Mouse (Mus musculus): ENCODE results near the gene Ccnk. TPM values are rescaled to one million over a fixed set of nuclear protein-coding genes. Genes with fewer than 3 reads are reported as not detected.
A peak's percentile ranks its signal among the peaks of the same experiment; 100 is the strongest.

Gene Ccnk
- 10 to 100 TPM; 26.2 to 35.0 (median 29.2) TPM for total RNA-seq (2022)

- DNase-seq: peak; percentile 100
Measured at GRCm38 (mm10) chr12:108179321-108180266, at the start of gene Ccnk. TSS of gene Ccnk (plus strand) at chr12:108179579.

GRCm38 (mm10) chr12:108132450-108133070 lies 46.8 kb upstream of the Ccnk start:
- no peak for DNase-seq

GRCm38 (mm10) chr12:108133181-108133580 lies 46.2 kb upstream of the Ccnk start:
- no peak for DNase-seq

GRCm38 (mm10) chr12:108135610-108136208 lies 43.7 kb upstream of the Ccnk start:
- DNase-seq: no peak

- no peak for DNase-seq
Measured at GRCm38 (mm10) chr12:108143624-108144498, 35.5 kb upstream of the Ccnk start.

- no peak for DNase-seq
Measured at GRCm38 (mm10) chr12:108145198-108145597, 34.2 kb upstream of the Ccnk start.

GRCm38 (mm10) chr12:108149764-108150163 lies 29.6 kb upstream of the Ccnk start:
- no peak for DNase-seq

- DNase-seq: no peak
Measured at GRCm38 (mm10) chr12:108152743-108153142, 26.6 kb upstream of the Ccnk start.

- DNase-seq: no peak
Measured at GRCm38 (mm10) chr12:108159863-108160262, 19.5 kb upstream of the Ccnk start.

- no peak for DNase-seq
Measured at GRCm38 (mm10) chr12:108162036-108162435, 17.3 kb upstream of the Ccnk start.

- no peak for DNase-seq
Measured at GRCm38 (mm10) chr12:108163706-108164105, 15.7 kb upstream of the Ccnk start.

- no peak for DNase-seq
Measured at GRCm38 (mm10) chr12:108168909-108169308, 10.5 kb upstream of the Ccnk start.

GRCm38 (mm10) chr12:108170467-108170866 lies 8.9 kb upstream of the Ccnk start:
- DNase-seq: no peak

- DNase-seq: no peak
Measured at GRCm38 (mm10) chr12:108171336-108171735, 8.0 kb upstream of the Ccnk start.

- no peak for DNase-seq
Measured at GRCm38 (mm10) chr12:108172639-108173038, 6.7 kb upstream of the Ccnk start.

- no peak for DNase-seq
Measured at GRCm38 (mm10) chr12:108174606-108175505, 4.5 kb upstream of the Ccnk start.

GRCm38 (mm10) chr12:108176366-108176765 lies 3.0 kb upstream of the Ccnk start:
- DNase-seq: no peak

- peak; percentile 44 for DNase-seq
Measured at GRCm38 (mm10) chr12:108178331-108179245, 791 bp upstream of the Ccnk start.

GRCm38 (mm10) chr12:108179246-108179320 lies 296 bp upstream of the Ccnk start, which contains the start of gene Setd3:
TSS of gene Setd3 (minus strand) at chr12:108179314.
- DNase-seq: no peak

GRCm38 (mm10) chr12:108181716-108182115 lies 2.3 kb downstream of the Ccnk start:
- DNase-seq: no peak

All from adrenal gland, adult 8-10 months (tissue).